Mouse (Mus musculus) brown adipose tissue, adult 24 weeks (tissue): Measurements from ENCODE around the gene Cope. TPM values are rescaled to one million over a fixed set of nuclear protein-coding genes. Genes with fewer than 3 reads are reported as not detected.
A peak's percentile ranks its signal among the peaks of the same experiment; 100 is the strongest.

ENCODE experiments used
- H3K27ac ChIP-seq: fragments of 200-500 bp; replicated peaks from 2 replicates; pipeline ENCODE4 v1.5.1; 2012; ENCODE audit warnings: low read depth, mild to moderate bottlenecking, low read length
- H3K4me1 ChIP-seq: fragments of 200-500 bp; 2 replicates; pipeline ENCODE4 v1.6.1; 2012; ENCODE audit warnings: low read length, mixed read lengths; ENCODE audit not compliant: control insufficient read depth, insufficient read depth, insufficient read length
- H3K4me3 ChIP-seq: fragments of 200-500 bp; 2 replicates; pipeline ENCODE4 v1.5.1; 2012; ENCODE audit warnings: low read depth, mild to moderate bottlenecking, low read length, moderate library complexity; ENCODE audit not compliant: insufficient read depth
- polyA plus RNA-seq: library from polyadenylated mRNA; stranded (reverse); fragments of >200 nt; gene quantifications from 2 replicates; pipeline ENCODE4 v1.2.4, GENCODE M21; 2012; ENCODE audit not compliant: missing spikeins, insufficient read depth, insufficient read length

Cope gene
- 158 and 198 TPM in 2 replicates for polyA plus RNA-seq

DNA sequence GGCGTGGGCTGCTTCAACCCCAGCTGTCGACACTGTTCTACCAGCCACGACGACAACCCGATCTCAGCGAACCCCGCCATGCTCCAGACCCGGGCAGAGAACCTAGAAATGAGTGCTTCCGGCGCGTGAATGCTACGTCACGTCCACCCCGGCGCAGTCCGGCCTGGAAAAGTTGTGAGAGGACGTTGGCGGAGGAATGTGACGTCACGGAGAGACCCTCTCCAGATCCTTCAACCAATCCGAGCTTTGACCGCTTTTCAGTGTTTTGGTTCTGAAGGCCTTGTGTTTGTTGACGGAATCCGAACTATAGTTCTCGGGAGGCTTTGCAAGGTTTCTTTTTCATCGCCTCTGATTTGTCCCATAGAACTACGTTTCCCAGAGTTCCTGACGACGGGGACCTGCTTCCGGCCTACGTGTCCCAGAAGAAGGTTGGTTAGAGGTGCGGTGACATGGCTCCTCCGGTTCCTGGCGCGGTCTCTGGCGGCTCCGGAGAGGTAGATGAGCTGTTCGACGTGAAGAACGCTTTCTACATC is at the start of gene Cope, which contains the start of gene Ddx49:
TSS of gene Cope (plus strand) at position 161 of the 533 bp plus-strand sequence.
TSS of gene Ddx49 (minus strand) at position 132 of the 533 bp plus-strand sequence.
- Histone ChIP-seq H3K4me1 (peaks cover 9% of the 10 kb centered on the region), H3K4me3 (peak within 1 kb of the TSS; percentile 86), H3K27ac (peak within 1 kb of the TSS; percentile 93)

DNA sequence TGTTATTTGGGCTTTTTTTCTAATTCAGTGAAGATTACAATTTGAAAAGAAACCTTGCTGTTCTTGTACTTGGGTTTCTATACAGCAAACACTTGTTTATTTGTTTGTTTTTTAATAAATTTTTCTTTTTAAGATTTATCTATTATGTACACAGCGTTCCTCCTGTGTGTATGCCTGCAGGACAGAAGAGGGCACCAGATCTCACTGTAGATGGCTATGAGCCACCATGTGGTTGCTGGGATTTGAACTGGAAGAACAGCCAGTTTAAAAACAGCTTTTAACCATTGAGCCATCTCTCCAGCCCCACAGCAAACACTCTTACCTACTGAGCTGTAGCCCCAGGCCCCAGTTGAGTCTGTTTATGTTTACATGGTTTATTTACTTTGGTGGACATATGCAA is 47.7 kb upstream of the Cope start:
- no peaks in the 10 kb centered on the region for H3K4me1 ChIP-seq
- H3K27ac ChIP-seq: no peak overlapping the region

DNA sequence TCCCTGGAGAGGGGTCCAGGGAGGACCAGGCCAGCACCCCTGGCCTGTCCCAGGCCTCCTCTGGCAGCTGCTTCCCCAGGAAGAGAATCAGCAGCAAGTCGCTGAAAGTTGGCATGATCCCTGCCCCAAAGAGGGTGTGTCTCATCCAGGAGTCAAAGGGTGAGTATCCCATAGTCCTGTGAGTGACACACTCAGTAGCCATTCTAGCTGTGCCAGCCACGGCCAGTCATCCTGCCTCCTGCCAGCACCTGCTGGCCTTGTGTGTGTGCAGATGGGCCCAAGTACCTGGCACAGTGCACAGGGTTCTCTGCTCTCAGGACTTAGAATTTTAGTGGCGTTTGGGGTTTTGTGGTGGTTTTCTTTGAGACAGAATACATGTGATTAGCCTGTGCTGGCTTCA is 44.9 kb upstream of the Cope start:
- Histone ChIP-seq H3K27ac (no peak overlapping the region), H3K4me1 (no peaks in the 10 kb centered on the region), H3K4me3 (no peak overlapping the region)

More for the DNA sequence above, 47.7 kb upstream of the Cope start:
- no peak overlapping the region for H3K4me3 ChIP-seq

DNA sequence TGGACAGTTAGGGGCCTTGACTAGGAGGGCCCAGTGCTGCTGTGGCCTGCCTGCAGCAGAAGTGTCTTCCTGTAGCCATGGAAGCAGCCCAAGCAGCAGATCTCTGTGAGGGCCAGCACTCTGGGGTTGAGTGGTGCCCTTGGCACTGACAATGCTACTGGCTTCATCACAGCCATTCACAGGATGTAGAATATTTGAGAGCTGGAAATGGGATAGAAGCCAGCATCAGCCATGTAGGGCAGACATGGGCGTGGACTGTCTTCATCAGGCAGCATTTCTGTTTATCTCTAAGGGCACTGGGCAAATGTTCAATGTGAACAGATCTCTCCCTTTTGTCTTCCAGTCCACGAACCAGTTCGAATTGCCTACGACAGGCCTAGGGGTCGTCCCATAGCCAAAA is 43.7 kb upstream of the Cope start:
- Histone ChIP-seq H3K27ac (no peak overlapping the region), H3K4me1 (no peaks in the 10 kb centered on the region), H3K4me3 (no peak overlapping the region)

DNA sequence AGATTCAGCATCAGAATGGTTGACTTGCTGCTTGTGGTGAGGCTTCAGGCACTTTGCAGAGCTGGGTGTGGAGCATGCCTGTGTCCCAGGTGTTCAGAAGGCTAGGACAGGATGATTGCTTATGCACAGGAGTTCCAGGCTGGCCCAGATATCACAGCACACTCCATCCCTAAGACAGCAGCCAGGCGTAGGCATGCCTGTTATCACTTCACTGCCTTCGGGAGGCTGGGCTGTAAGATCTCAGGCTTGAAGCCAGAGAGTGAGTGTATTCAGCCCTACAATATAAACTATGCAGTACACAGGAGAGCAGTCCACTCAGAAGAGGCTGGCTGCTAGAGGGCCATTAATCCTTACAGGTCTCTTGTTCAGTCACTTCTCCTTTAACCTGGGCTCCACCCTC is 43.3 kb upstream of the Cope start:
- H3K4me1 ChIP-seq: no peaks in the 10 kb centered on the region
- no peak overlapping the region for H3K4me3 ChIP-seq
- no peak overlapping the region for H3K27ac ChIP-seq

DNA sequence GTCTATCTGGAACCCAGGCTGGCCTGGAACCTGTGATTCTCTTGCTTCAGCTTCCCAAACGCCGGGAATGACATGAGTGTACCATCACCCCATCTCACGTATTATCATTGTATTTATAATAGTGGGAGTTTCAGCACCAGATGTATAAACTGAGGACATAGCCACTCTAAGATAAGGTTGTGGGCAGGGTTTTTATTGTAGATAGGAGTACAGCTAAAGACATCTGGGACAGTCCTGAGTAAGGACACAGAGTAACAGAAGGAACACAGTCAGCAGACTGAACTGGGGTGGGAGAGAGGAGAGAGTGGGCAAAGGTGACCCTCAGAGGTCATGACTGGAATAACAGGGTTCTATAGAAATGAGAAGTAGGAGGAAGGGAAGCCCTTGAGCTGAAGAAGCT is 34.6 kb upstream of the Cope start:
- Histone ChIP-seq H3K4me1 (peaks cover 4% of the 10 kb centered on the region; the same call in 1 of the 2 replicates), H3K4me3 (no peak overlapping the region), H3K27ac (no peak overlapping the region)

DNA sequence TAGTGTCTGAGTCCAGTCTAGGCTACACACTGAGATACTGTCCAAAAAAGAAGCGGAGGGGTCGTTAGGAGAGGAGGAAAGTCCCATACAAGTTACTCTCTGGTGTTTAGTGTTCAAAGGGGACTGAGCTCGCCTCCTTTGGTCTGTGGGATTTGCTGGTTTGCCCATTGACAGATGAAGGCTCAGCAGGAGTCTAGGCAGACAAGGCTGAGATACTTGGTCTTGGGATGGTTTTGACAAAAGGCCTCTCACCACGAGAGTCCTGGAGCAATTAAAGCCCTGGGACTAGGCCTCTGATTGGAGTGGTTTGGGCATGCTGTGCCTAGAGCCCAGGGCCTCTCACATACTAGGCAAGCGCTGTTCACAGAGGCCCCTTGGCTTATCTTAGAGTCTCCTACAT is 34.0 kb upstream of the Cope start:
- Histone ChIP-seq H3K4me1 (peaks cover 10% of the 10 kb centered on the region; the same call in 1 of the 2 replicates), H3K4me3 (no peak overlapping the region), H3K27ac (no peak overlapping the region)

DNA sequence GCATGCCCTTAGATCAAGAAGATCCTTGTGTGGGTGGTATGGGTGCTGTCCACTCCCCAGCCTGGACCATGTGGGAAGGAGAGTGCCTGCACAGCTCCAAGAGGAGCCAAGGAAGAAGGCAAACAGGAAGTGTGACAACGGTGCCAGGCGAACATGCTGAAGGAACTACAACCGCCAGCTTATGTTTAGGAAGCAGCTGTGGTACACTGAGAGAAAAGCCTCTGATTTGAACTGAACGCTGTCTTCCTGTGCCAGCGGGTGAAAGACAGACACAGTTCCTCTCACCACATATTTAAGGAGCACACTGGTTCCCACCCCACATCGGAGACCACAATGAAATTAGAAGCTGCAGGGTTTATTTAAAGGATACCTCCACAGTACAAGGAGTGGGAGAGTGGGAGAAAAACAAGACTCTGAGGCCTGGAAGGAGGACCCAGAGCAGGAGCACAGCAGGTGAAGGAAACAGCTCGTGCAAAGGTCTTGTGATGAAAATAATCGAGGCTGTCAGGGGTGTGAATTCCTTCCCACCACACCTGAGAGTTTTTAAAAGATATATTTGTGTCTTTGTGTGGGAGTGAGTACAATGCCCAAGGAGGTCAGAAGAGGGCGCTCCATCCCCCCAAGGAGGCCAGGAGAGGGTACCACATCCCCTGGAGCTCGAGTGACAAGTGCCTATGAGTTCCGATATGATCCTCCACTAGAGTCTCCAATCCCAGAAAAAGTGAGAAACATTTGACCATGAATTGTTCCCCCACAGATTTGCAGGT is 33.3 kb upstream of the Cope start:
- Histone ChIP-seq H3K27ac (no peak overlapping the region), H3K4me3 (no peak overlapping the region), H3K4me1 (peaks cover 12% of the 10 kb centered on the region; the same call in 1 of the 2 replicates)

DNA sequence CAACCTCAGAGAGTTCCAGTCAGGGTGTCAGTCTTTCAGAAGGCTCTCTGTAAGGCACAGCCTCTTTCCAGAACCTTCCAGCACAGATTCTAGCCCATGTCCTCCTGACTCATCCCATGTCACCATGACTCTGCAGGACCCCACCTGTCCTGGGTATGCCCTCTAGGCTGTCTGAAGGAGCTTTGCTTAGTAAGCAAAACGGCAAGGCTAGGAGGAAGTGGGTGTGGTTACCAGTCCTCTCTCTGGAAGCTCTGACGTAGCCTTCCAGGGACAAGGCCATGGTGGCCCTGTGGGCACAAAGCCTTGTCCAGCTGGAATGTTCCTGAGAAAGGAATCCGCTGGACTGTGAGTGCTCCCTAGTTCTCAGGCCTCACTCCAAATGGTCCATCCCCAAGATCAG is 29.4 kb upstream of the Cope start:
- H3K4me3 ChIP-seq: no peak overlapping the region
- H3K27ac ChIP-seq: 0 out of 2 replicates have a peak overlapping the region, but pooled peaks have one; percentile 22
- peaks cover 23% of the 10 kb centered on the region for H3K4me1 ChIP-seq

DNA sequence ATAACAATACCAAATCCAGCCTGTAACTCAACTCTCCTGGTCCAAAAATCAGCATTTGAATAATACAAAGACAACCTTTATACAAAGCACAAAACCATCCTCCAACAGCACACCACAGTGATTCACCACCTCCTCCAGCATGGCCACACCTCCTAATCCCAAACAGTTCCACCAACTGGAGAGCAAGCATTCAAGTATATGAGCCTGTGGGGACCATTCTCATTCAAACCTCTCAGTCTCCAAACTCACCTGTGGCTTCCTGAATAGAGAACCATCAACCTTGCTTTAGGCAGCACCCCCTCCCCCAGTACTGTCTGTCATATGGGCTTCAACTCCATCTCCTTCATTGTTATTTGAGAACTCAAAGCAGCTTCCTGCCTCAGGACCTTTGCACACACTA is 28.0 kb upstream of the Cope start:
- H3K4me1 ChIP-seq: peaks cover 23% of the 10 kb centered on the region
- H3K4me3 ChIP-seq: no peak overlapping the region
- no peak overlapping the region for H3K27ac ChIP-seq

DNA sequence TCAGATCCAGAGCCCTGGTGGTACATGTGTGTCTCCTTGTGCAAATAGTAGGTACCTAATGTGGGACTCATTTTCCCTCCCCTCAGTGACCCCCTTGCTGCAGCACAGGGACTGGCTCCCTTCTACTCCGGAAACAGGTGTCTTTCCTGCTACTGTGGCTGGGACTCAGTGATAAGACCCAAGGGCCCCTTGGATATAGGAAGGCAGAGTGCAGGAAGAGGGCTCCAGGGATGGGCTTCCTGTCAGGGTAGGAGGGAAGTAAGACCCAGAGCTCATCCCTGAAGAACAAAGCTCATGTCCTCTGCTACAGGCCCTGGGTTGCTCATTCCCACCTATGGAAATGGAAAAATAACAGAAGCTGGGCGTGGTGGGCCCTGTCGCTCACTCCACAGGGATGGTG is 25.8 kb upstream of the Cope start:
- Histone ChIP-seq H3K4me3 (no peak overlapping the region), H3K4me1 (peaks cover 23% of the 10 kb centered on the region), H3K27ac (peak overlapping the region; percentile 63)

DNA sequence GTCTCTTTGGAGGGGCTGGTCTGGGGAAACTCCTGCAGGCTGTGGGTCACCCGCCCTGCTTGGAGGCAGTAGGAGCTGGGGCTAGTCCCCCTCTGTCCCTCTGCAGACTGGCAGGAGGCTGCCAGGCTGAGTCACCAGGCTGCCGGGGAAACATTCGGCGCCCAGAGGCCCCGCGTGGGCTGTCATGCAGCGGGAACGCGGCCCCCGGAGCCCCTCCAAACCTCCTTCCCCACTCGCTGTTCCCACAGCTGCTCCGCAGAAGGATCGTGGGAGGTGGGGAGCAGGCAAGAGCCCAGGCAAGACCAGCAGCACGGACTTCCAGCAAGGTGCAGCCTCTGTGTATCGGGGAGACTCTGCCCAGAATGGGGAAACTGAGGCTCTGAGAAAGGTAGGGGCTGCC is 24.1 kb upstream of the Cope start:
- H3K4me3 ChIP-seq: no peak overlapping the region
- H3K27ac ChIP-seq: no peak overlapping the region
- H3K4me1 ChIP-seq: peaks cover 14% of the 10 kb centered on the region; the same call in 1 of the 2 replicates

DNA sequence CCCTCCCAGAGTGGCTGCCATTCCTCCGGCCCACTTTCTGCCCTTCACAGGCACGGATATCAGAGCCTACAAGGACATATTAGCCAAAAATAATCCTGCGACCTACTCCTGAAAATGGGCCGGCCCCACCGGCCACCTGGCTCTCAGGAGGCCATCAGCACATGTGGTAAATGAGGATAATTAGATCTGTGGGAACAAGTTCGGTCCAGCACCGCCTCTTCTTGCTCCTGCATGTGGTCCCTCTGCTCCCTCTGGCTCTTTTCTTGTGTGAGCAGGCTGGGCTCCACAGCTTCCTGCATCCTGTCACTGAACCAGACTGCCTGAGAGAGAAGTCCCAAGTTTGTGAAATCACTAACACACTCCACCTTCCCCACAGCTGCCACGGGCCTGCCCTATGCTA is 23.1 kb upstream of the Cope start:
- peak overlapping the region; percentile 69 for H3K27ac ChIP-seq
- H3K4me3 ChIP-seq: no peak overlapping the region
- H3K4me1 ChIP-seq: peaks cover 10% of the 10 kb centered on the region; the same call in 1 of the 2 replicates

DNA sequence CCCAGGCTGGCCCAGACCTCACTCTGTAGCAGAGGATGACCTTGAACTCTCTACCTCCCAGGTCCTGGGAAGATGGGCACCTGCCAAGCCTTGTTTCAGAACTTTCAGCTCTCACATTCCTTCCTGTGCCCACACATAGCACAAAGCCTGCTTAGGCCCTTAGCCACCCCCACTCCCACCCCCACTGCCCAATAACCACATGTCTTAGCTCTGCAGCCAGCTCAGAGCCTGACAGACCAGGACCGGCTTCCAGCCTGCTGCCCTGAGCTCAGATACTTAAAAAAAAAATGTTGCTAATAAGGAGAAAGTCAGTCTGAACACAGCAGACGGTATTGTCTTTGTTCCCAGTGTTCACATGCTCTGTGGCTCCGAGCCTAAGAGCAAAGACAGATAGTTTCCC is 21.3 kb upstream of the Cope start:
- H3K27ac ChIP-seq: no peak overlapping the region
- H3K4me3 ChIP-seq: no peak overlapping the region
- peaks cover 10% of the 10 kb centered on the region; the same call in 1 of the 2 replicates for H3K4me1 ChIP-seq

DNA sequence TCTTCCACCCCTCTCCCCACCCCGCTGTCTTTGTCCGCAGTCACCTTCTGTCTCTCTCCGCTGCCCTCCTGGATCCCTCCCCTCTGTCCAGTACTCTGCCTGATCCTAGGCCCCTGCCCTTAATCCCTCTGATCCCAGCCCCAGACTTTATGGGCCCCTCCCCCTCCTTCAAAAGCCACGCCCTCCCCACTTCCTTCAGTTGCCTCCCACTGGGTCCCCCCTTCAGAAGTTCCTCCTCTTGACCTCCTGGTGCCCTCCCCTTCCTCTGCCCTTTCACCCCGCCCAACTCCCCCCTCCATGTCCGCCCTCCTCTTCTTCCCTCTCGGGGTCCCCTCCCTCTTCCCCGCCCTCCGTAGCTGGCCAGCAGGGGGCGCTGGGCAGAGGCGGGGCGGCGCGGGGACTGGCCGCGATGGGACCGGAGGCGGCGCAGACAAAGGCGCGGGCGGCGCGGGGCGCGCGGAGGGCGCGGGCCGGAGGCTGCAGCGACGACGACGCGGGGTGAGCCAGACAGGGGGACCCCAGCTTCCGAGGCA is 19.6 kb upstream of the Cope start, which contains the start of gene Homer3:
TSS of gene Homer3 (plus strand) at position 225 of the 533 bp plus-strand sequence.
- H3K27ac ChIP-seq: peak within 1 kb of the TSS; percentile 76
- H3K4me3 ChIP-seq: peak within 1 kb of the TSS; percentile 95
- H3K4me1 ChIP-seq: no peaks in the 10 kb centered on the region; the same call in 1 of the 2 replicates
